ENCODE assay signal across 28 mouse cellular contexts in genomic region chr14:75182378-75182777, GRCm38 (mm10). TPM values are rescaled to one million over a fixed set of nuclear protein-coding genes. Genes with fewer than 3 reads are reported as not detected.
A peak's percentile ranks its signal among the peaks of the same experiment; 100 is the strongest.
DNase-seq lines count a peak whose midpoint lies in the region; ATAC-seq and TF ChIP-seq lines count a peak whose summit lies in the region.
"Had no signal": no experiment of that assay in that cellular context is flagged by ENCODE, and none has a peak within 500 bp of the region (broad histone marks: within the 10 kb centered on the region; RNA-seq: fewer than 3 reads in every experiment).

No protein-coding gene starts in this region.

- H3K4me1 ChIP-seq in brown adipose tissue, adult 24 weeks (ENCODE audit: control insufficient read depth, insufficient read depth, insufficient read length, low read length), result no peaks in the 10 kb centered on the region
- H3K4me1 ChIP-seq in liver, postnatal 0 days (ENCODE audit: insufficient read depth), result peaks cover 28% of the 10 kb centered on the region
- H3K4me1 ChIP-seq: limb, embryonic 13.5 days; midbrain, embryonic 12.5 days; neural tube, embryonic 13.5 days had no signal

- no peak for TF ChIP-seq CTCF in liver, postnatal 0 days (IDR thresholded peaks at IDR 0.05; ENCODE audit: low read depth)

- H3K27ac ChIP-seq in brown adipose tissue, adult 24 weeks (replicated peaks; ENCODE audit: low read depth, low read length), result peak overlapping the region; percentile 50
- H3K27ac ChIP-seq in liver, postnatal 0 days (ENCODE audit: low read depth), result peak overlapping the region; percentile 96
- H3K27ac ChIP-seq: embryonic facial prominence, embryonic 13.5 days; heart, embryonic 13.5 days; kidney, postnatal 0 days; limb, embryonic 13.5 days; lung, embryonic 15.5 days; midbrain, embryonic 12.5 days; neural tube, embryonic 13.5 days had no signal

- ATAC-seq in CD4-positive, CD25-positive, alpha-beta regulatory T cell, adult 4 months, result no peak
- ATAC-seq in liver, postnatal 0 days, result no peak
- ATAC-seq in monocyte, adult 5-6 weeks (replicated peaks; ENCODE audit: insufficient number of reproducible peaks, low FRiP score, low TSS enrichment, poor library complexity, severe bottlenecking), result no peak
- no peak for ATAC-seq in frontal cortex, adult (ENCODE audit: low TSS enrichment)
- ATAC-seq: forebrain, embryonic 14.5 days; hindbrain, embryonic 16.5 days had no signal

- TF ChIP-seq EP300 in liver, postnatal 0 days (IDR thresholded peaks at IDR 0.05; ENCODE audit: low read depth), result no peak

- 0 out of 2 replicates have a peak overlapping the region, but pooled peaks have one; percentile 50 for H3K9ac ChIP-seq in liver, postnatal 0 days (replicated peaks)
- H3K9ac ChIP-seq: embryonic facial prominence, embryonic 13.5 days; heart, embryonic 13.5 days; limb, embryonic 13.5 days; lung, embryonic 15.5 days; midbrain, embryonic 12.5 days; neural tube, embryonic 13.5 days had no signal

- no peak overlapping the region for H3K4me3 ChIP-seq in brown adipose tissue, adult 24 weeks (ENCODE audit: insufficient read depth, low read depth, low read length)
- no peak overlapping the region; the same call in 1 of the 2 replicates for H3K4me3 ChIP-seq in liver, postnatal 0 days (ENCODE audit: low read depth, low read length)
- H3K4me3 ChIP-seq: embryonic facial prominence, embryonic 13.5 days; heart, embryonic 13.5 days; limb, embryonic 13.5 days; lung, embryonic 15.5 days; midbrain, embryonic 12.5 days; neural tube, embryonic 13.5 days had no signal

- peak overlapping the region; percentile 53 for H3K4me2 ChIP-seq in liver, postnatal 0 days (ENCODE audit: low read depth, low read length)
- H3K4me2 ChIP-seq: embryonic facial prominence, embryonic 13.5 days; heart, embryonic 13.5 days; limb, embryonic 13.5 days; lung, embryonic 15.5 days; midbrain, embryonic 12.5 days; neural tube, embryonic 13.5 days had no signal

- no peaks in the 10 kb centered on the region for H3K9me3 ChIP-seq in liver, postnatal 0 days (ENCODE audit: low read length)
- H3K9me3 ChIP-seq: embryonic facial prominence, embryonic 13.5 days; heart, embryonic 13.5 days; limb, embryonic 13.5 days; lung, embryonic 15.5 days; midbrain, embryonic 12.5 days; neural tube, embryonic 13.5 days had no signal

- H3K36me3 ChIP-seq in liver, postnatal 0 days (replicated peaks; ENCODE audit: insufficient read depth, low read length), result no peaks in the 10 kb centered on the region
- H3K36me3 ChIP-seq: embryonic facial prominence, embryonic 13.5 days; heart, embryonic 13.5 days; limb, embryonic 13.5 days; lung, embryonic 15.5 days; midbrain, embryonic 12.5 days; neural tube, embryonic 13.5 days had no signal

- 14% methylated on average over 4 of the region's 4 CpGs for WGBS in liver, postnatal 0 days (ENCODE audit: insufficient replicate concordance)

- no peaks in the 10 kb centered on the region for H3K27me3 ChIP-seq in liver, postnatal 0 days (ENCODE audit: insufficient read depth, low read length)
- H3K27me3 ChIP-seq: embryonic facial prominence, embryonic 13.5 days; heart, embryonic 13.5 days; limb, embryonic 13.5 days; lung, embryonic 15.5 days; midbrain, embryonic 12.5 days; neural tube, embryonic 13.5 days had no signal

- peak; percentile 44 for DNase-seq in CD4-positive, CD25-positive, alpha-beta regulatory T cell, adult 2 months (ENCODE audit: low read depth, low spot score)
- DNase-seq in 416B (ENCODE audit: low read depth), result peak; percentile 50
- no peak for DNase-seq in liver, postnatal 0 days
- no peak for DNase-seq in ovary, postnatal 36 days (ENCODE audit: low spot score)
- DNase-seq: adrenal gland, adult 2 months; cerebellum, adult 11-12 months; cerebellum, postnatal 14 days; heart, postnatal 4 days; kidney, adult 18-20 months; thymus, adult 18-20 months had no signal

RNA-seq across cellular contexts. Expression of gene Lcp1, which starts 51.5 kb away (rescaled TPM):
- polyA plus RNA-seq in CD4-positive, CD25-positive, alpha-beta regulatory T cell, adult 4 months (2017; shearing (Covaris generic)), result 1,000 to 10,000 TPM; 1,290 to 1,712 TPM
- 13.4 and 14.5 TPM in 2 replicates for polyA plus RNA-seq in brown adipose tissue, adult 24 weeks (2012; ENCODE audit: insufficient read depth, insufficient read length, missing spikeins)
- 39.4 and 45.5 TPM in 2 replicates for polyA plus RNA-seq in liver, postnatal 0 days (2015; fragmentation: Nextera tagmentation; extraction: Ambion mirVana)
- 842 to 930 TPM (median 888 TPM) in 3 replicates for total RNA-seq in monocyte, adult 5-6 weeks (2017)

RNA-seq across cellular contexts. Expression of gene Lrrc63, which starts 51.7 kb away (rescaled TPM):
- not detected for polyA plus RNA-seq in CD4-positive, CD25-positive, alpha-beta regulatory T cell, adult 4 months (2017; shearing (Covaris generic))
- not detected in 2 replicates for polyA plus RNA-seq in brown adipose tissue, adult 24 weeks (2012; ENCODE audit: insufficient read depth, insufficient read length, missing spikeins)
- polyA plus RNA-seq in liver, postnatal 0 days (2015; fragmentation: Nextera tagmentation; extraction: Ambion mirVana), result not detected in 2 replicates
- 0.19 to 0.64 TPM (median 0.49 TPM) in 3 replicates for total RNA-seq in monocyte, adult 5-6 weeks (2017)
- total RNA-seq: adrenal gland, adult 2 months; gastrocnemius, postnatal 4 days; heart, postnatal 4 days; layer of hippocampus, adult 18-20 months; layer of hippocampus, postnatal 25 days had no signal
- polyA plus RNA-seq: adrenal gland, adult 2 months; embryonic facial prominence, embryonic 13.5 days; forebrain, embryonic 14.5 days; kidney, postnatal 0 days; limb, embryonic 13.5 days; lung, embryonic 15.5 days; neural tube, embryonic 13.5 days; stomach, embryonic 14.5 days had no signal

RNA-seq across cellular contexts. Expression of gene Cpb2, which starts 59.7 kb away (rescaled TPM):
- polyA plus RNA-seq in CD4-positive, CD25-positive, alpha-beta regulatory T cell, adult 4 months (2017; shearing (Covaris generic)), result not detected
- not detected in 2 replicates for polyA plus RNA-seq in brown adipose tissue, adult 24 weeks (2012; ENCODE audit: insufficient read depth, insufficient read length, missing spikeins)
- polyA plus RNA-seq in liver, postnatal 0 days (2015; fragmentation: Nextera tagmentation; extraction: Ambion mirVana), result 400 and 408 TPM in 2 replicates
- total RNA-seq in monocyte, adult 5-6 weeks (2017), result not detected in 3 replicates
- total RNA-seq: heart, postnatal 4 days; layer of hippocampus, adult 18-20 months; layer of hippocampus, postnatal 25 days; left cerebral cortex, postnatal 14 days had no signal
- polyA plus RNA-seq: adrenal gland, adult 2 months; embryonic facial prominence, embryonic 13.5 days; forebrain, embryonic 14.5 days; hindbrain, embryonic 16.5 days; limb, embryonic 13.5 days; lung, embryonic 15.5 days; midbrain, embryonic 12.5 days; neural tube, embryonic 13.5 days had no signal

Comparison
In these comparisons a context has a peak if more than half of its experiments do, and no peak if none do; other contexts are left out.
1. DNase-seq: peak in CD4-positive, CD25-positive, alpha-beta regulatory T cell, adult 2 months (single experiment) and 416B (single experiment); none in liver, postnatal 0 days (single experiment) and ovary, postnatal 36 days (single experiment).
2. RNA of gene Lcp1, which starts 51.5 kb away (polyA plus RNA-seq): 1,290 to 1,712 TPM in CD4-positive, CD25-positive, alpha-beta regulatory T cell, adult 4 months; 39.4 to 45.5 TPM in liver, postnatal 0 days and 13.4 to 14.5 TPM in brown adipose tissue, adult 24 weeks; every median in the first group is over 10 times any median in the second.
3. RNA of gene Cpb2, which starts 59.7 kb away (polyA plus RNA-seq): 400 to 408 TPM in liver, postnatal 0 days; not detected in CD4-positive, CD25-positive, alpha-beta regulatory T cell, adult 4 months and not detected in brown adipose tissue, adult 24 weeks; every median in the first group is over 100 times any median in the second.